Mouse (Mus musculus) forebrain, embryonic 15.5 days (tissue): ENCODE results near the gene Gm45021. TPM values are rescaled to one million over a fixed set of nuclear protein-coding genes. Genes with fewer than 3 reads are reported as not detected.

Source experiments
- ATAC-seq: fragments of 200-750 bp; cut with Nextera tagmentation; replicated peaks from 2 replicates; pipeline ENCODE4 v1.8.0; 2017; ENCODE audit warnings: mild to moderate bottlenecking, moderate TSS enrichment, moderate library complexity
- H3K27ac ChIP-seq: fragments of 300-500 bp; sonication (generic); replicated peaks from 2 replicates; pipeline ENCODE4 v1.5.1; 2015; ENCODE audit warnings: mild to moderate bottlenecking, inconsistent platforms
- H3K27me3 ChIP-seq: fragments of 300-500 bp; sonication (generic); 2 replicates; pipeline ENCODE4 v1.6.1; 2015; ENCODE audit warnings: inconsistent platforms
- H3K36me3 ChIP-seq: fragments of 300-500 bp; sonication (generic); 2 replicates; pipeline ENCODE4 v1.6.1; 2015; ENCODE audit warnings: mild to moderate bottlenecking, inconsistent platforms
- H3K4me1 ChIP-seq: fragments of 300-500 bp; sonication (generic); 2 replicates; pipeline ENCODE4 v1.6.1; 2015; ENCODE audit warnings: inconsistent platforms
- H3K4me2 ChIP-seq: fragments of 300-500 bp; sonication (generic); replicated peaks from 2 replicates; pipeline ENCODE4 v1.6.1; 2015; ENCODE audit warnings: mild to moderate bottlenecking, inconsistent platforms
- H3K4me3 ChIP-seq: fragments of 300-500 bp; sonication (generic); 2 replicates; pipeline ENCODE4 v1.5.1; 2015; ENCODE audit warnings: mild to moderate bottlenecking, inconsistent platforms
- H3K9ac ChIP-seq: fragments of 300-500 bp; sonication (generic); replicated peaks from 2 replicates; pipeline ENCODE4 v1.6.1; 2015; ENCODE audit warnings: mild to moderate bottlenecking, inconsistent platforms
- H3K9me3 ChIP-seq: fragments of 300-500 bp; sonication (generic); 2 replicates; pipeline ENCODE4 v1.6.1; 2016; ENCODE audit warnings: inconsistent platforms
- WGBS: fragments of 180-500 bp; shearing (Covaris S2); methylation state at CpG from one replicate; pipeline ENCODE4 v1.1.7; 2015; ENCODE audit warnings: mixed read lengths; 5-methylcytosine and 5-hydroxymethylcytosine counted together
- polyA plus RNA-seq: library from polyadenylated mRNA; unstranded; fragments of >200 nt; fragmentation: Nextera tagmentation; extraction: Ambion mirVana; gene quantifications from 2 replicates; pipeline ENCODE4 v1.2.1, GENCODE M21; 2015

The Gm45021 gene
- polyA plus RNA-seq, 1 experiment from 2014 or later = not detected

DNA sequence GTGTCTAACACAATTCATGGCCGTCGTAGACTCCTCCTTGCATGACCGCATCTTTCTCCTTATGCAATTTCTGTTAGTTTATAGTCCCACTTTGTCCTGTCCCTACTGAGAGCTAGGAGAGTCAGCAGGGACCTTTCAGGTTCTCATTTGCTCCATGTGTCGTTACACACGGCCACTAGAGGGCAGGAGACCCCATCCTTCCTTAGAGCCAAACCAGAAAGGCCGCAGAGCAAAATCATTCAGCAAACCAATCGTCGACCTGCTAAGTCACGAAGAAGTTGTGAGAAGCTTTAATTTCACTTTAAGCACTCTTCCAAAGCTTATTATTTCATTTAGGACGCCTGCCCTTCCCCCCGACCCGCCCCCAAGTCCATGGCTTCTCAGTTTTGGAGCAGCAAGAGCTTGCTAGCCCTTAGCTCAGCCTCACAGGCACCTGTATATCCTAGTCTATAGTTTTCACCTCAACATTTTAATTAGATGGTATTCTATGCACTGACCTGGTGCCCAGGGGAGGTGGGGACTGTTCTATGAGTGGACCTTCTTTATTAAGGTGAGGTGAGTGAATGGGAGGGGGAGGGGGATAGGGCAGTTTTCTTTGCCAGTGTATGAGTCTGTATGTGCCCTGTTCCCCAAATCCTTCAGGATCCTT lies 56.4 kb downstream of the Gm45021 start:
- Histone ChIP-seq H3K9me3 (no peaks in the 10 kb centered on the region), H3K4me1 (no peaks in the 10 kb centered on the region), H3K9ac (no peak overlapping the region), H3K4me3 (no peak overlapping the region), H3K36me3 (no peaks in the 10 kb centered on the region), H3K27ac (no peak overlapping the region), H3K27me3 (no peaks in the 10 kb centered on the region), H3K4me2 (no peak overlapping the region)
- WGBS = 14% methylated on average over 12 of the region's 12 CpGs
- 0 out of 2 replicates have a peak, but pooled peaks have one; percentile 53 for ATAC-seq

DNA sequence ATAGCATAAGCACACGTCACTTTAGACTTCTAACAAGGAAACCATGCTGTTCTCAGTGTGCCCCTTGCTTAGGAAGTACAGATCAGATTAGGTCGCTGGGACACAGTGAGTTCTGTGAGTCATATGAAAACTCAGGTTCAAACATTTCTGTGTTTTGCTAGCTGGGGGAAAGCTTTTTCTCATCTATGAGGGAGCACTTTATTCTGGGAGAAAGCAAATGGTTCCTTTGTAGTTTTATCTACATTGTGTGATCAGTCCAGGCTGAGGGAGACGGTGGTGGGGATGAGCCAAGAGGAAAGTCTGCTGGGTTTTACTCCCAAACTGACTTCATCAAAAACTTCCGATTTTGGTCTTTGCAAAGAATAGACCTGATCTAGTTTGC lies 56.9 kb downstream of the Gm45021 start:
- H3K4me2 ChIP-seq = no peak overlapping the region
- no peak overlapping the region for H3K4me3 ChIP-seq
- H3K9ac ChIP-seq = no peak overlapping the region
- no peak for ATAC-seq
- H3K27ac ChIP-seq = no peak overlapping the region
- no peaks in the 10 kb centered on the region for H3K9me3 ChIP-seq
- H3K4me1 ChIP-seq = no peaks in the 10 kb centered on the region
- WGBS = 89% methylated on average over 4 of the region's 4 CpGs
- no peaks in the 10 kb centered on the region for H3K36me3 ChIP-seq
- no peaks in the 10 kb centered on the region for H3K27me3 ChIP-seq

- no peaks in the 10 kb centered on the region for H3K9me3 ChIP-seq
- H3K27me3 ChIP-seq = no peaks in the 10 kb centered on the region
- H3K4me3 ChIP-seq = no peak within 1 kb of the TSS
- 59% methylated on average over 3 of the region's 3 CpGs for WGBS
- H3K9ac ChIP-seq = no peak within 1 kb of the TSS
- no peaks in the 10 kb centered on the region for H3K4me1 ChIP-seq
- no peaks in the 10 kb centered on the region for H3K36me3 ChIP-seq
- H3K4me2 ChIP-seq = no peak within 1 kb of the TSS
- H3K27ac ChIP-seq = no peak within 1 kb of the TSS
- no peak for ATAC-seq
Measured at GRCm38 (mm10) chr6:48646995-48647394, 57.6 kb downstream of the Gm45021 start, which contains the start of gene Gimap8. Gene Gimap8, plus strand, starts transcription at chr6:48647234.

- Histone ChIP-seq H3K27me3 (no peaks in the 10 kb centered on the region), H3K4me2 (no peak overlapping the region), H3K4me1 (no peaks in the 10 kb centered on the region), H3K36me3 (no peaks in the 10 kb centered on the region), H3K4me3 (no peak overlapping the region), H3K9ac (no peak overlapping the region), H3K9me3 (no peaks in the 10 kb centered on the region), H3K27ac (no peak overlapping the region)
- WGBS = 87% methylated on average over 2 of the region's 2 CpGs
- ATAC-seq = no peak
Measured at GRCm38 (mm10) chr6:48647611-48648010, 58.2 kb downstream of the Gm45021 start.

DNA sequence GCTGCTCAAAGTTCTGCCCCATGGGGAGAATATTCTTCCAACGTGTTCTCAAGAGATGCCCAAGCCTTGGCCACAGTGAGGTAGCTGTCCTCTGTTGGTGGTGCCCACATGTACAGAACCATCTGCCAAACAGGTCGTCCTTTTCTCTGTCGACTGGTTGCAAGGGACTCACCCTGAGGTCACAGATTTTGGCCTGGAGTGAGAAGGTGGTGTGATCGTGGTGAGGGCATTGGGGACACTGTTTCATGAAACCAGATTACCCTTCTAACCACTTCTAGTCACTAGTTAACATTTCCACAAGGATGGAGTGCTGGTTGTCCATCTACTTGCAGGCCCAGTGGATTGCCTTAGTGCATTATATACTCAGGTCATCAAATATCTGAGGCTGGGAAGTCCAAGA lies 59.4 kb downstream of the Gm45021 start:
- H3K9me3 ChIP-seq = no peaks in the 10 kb centered on the region
- no peaks in the 10 kb centered on the region for H3K4me1 ChIP-seq
- 86% methylated on average over 4 of the region's 4 CpGs for WGBS
- no peaks in the 10 kb centered on the region for H3K27me3 ChIP-seq
- H3K4me2 ChIP-seq = no peak overlapping the region
- no peak overlapping the region for H3K27ac ChIP-seq
- no peak for ATAC-seq
- no peaks in the 10 kb centered on the region for H3K36me3 ChIP-seq
- no peak overlapping the region for H3K9ac ChIP-seq
- no peak overlapping the region for H3K4me3 ChIP-seq

- Histone ChIP-seq H3K27ac (no peak overlapping the region), H3K4me2 (no peak overlapping the region), H3K36me3 (no peaks in the 10 kb centered on the region), H3K4me3 (no peak overlapping the region), H3K9me3 (no peaks in the 10 kb centered on the region), H3K4me1 (no peaks in the 10 kb centered on the region), H3K27me3 (no peaks in the 10 kb centered on the region), H3K9ac (no peak overlapping the region)
- no peak for ATAC-seq
- WGBS = 93% methylated on average over 9 of the region's 9 CpGs
Measured at GRCm38 (mm10) chr6:48650041-48650440, 60.6 kb downstream of the Gm45021 start.

GRCm38 (mm10) chr6:48658721-48659120 lies 69.3 kb downstream of the Gm45021 start:
- no peak for ATAC-seq
- H3K27me3 ChIP-seq = no peaks in the 10 kb centered on the region
- H3K4me1 ChIP-seq = no peaks in the 10 kb centered on the region
- no peak overlapping the region for H3K27ac ChIP-seq
- H3K4me2 ChIP-seq = no peak overlapping the region
- H3K4me3 ChIP-seq = no peak overlapping the region
- H3K9me3 ChIP-seq = no peaks in the 10 kb centered on the region
- H3K36me3 ChIP-seq = no peaks in the 10 kb centered on the region
- WGBS = 88% methylated on average over 5 of the region's 5 CpGs
- no peak overlapping the region for H3K9ac ChIP-seq

Other genes with a start within 250 kb of the Gm45021 start
- gene Krba1, start 194.0 kb upstream of the Gm45021 start, polyA plus RNA-seq = 27.2 and 29.4 TPM in 2 replicates
- 30.0 and 34.2 TPM in 2 replicates for gene Zfp467, start 143.8 kb upstream of the Gm45021 start, polyA plus RNA-seq
- 0.13 and 0.70 TPM in 2 replicates for gene Sspo, start 141.4 kb upstream of the Gm45021 start, polyA plus RNA-seq
- gene Atp6v0e2, start 52.0 kb upstream of the Gm45021 start, polyA plus RNA-seq = 199 and 211 TPM in 2 replicates
- gene Lrrc61, start 34.8 kb upstream of the Gm45021 start, polyA plus RNA-seq = 15.4 and 18.0 TPM in 2 replicates
- gene Rarres2, start 16.8 kb upstream of the Gm45021 start, polyA plus RNA-seq = 3.0 and 3.4 TPM in 2 replicates
- 34.9 and 35.8 TPM in 2 replicates for gene Repin1, start 4.3 kb downstream of the Gm45021 start, polyA plus RNA-seq
- gene Gm44965, start 4.3 kb downstream of the Gm45021 start, polyA plus RNA-seq = not detected in 2 replicates
- gene Zfp775, start 12.5 kb downstream of the Gm45021 start, polyA plus RNA-seq = 15.8 and 20.5 TPM in 2 replicates
- gene AI854703, start 37.2 kb downstream of the Gm45021 start, polyA plus RNA-seq = 10.1 and 11.2 TPM in 2 replicates
- 0.33 and 0.42 TPM in 2 replicates for gene Gimap8, start 57.6 kb downstream of the Gm45021 start, polyA plus RNA-seq
- 1.1 and 1.8 TPM in 2 replicates for gene Gimap9, start 86.5 kb downstream of the Gm45021 start, polyA plus RNA-seq
- gene Gimap4, start 94.9 kb downstream of the Gm45021 start, polyA plus RNA-seq = 1.1 TPM in 2 replicates
- gene Gimap6, start 118.6 kb downstream of the Gm45021 start, polyA plus RNA-seq = 5.7 and 5.8 TPM in 2 replicates
- gene Gm28053, start 129.0 kb downstream of the Gm45021 start, polyA plus RNA-seq = 1.2 TPM in 1 of 2 replicates, not detected in the other
- not detected in 2 replicates for gene Gimap7, start 129.0 kb downstream of the Gm45021 start, polyA plus RNA-seq
- 4.1 and 4.6 TPM in 2 replicates for gene Gimap1, start 149.4 kb downstream of the Gm45021 start, polyA plus RNA-seq
- gene Gimap5, start 156.6 kb downstream of the Gm45021 start, polyA plus RNA-seq = 0.86 and 1.2 TPM in 2 replicates
- not detected in 2 replicates for gene Gimap3, start 181.2 kb downstream of the Gm45021 start, polyA plus RNA-seq